Mouse (Mus musculus): ENCODE results near the gene Gipc3.

DNA sequence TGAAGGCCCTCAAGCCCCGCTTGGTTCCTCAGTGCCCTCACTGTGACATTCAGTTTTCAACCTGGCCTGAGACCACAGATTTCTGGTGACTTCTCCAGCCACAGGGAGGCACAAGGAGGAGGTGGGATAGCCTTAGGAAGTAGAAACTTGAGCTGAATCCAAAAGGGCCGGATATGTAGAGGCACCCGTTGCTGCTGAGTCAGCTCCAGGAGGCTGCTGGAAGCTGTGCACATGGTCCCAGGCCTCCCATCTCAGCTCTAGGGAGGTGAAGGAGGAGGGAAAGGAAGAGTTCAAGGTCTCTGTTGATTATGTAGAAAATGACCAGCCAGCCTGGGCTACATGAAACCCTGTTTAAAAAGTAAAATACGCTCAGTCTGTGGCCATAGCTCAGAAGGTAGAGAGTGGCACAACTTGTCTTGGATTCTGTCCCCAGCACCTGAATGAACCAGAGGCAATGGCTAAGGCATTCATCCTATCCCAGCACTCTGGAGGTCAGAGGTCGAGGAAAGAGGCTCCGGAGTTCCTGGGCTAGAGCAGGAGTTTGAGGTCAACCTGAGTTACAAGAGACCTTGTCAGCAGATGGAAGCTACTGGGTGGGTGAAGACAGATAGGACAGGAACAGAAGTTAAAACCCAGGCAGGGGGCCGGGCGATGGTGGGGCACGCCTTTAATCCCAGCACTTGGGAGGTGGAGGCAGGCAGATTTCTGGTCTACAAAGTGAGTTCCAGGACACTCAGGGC is 11.8 kb upstream of the Gipc3 start:
- no peak for TF ChIP-seq CTCF (IDR thresholded peaks at IDR 0.05; ENCODE audit: low read depth)
- no peak for TF ChIP-seq EP300 (optimal IDR thresholded peaks at IDR 0.05)

Measured in stomach, postnatal 0 days (tissue).